Mouse (Mus musculus) erythroblast, embryonic 14.5 days (primary cell): ENCODE data around the gene Kcnh2.

Experiments
- GATA1 ChIP-seq: IDR thresholded peaks from 2 replicates; pipeline ENCODE4 v1.6.1; 2012; ENCODE audit warnings: low read length, inconsistent platforms, mixed read lengths
- TAL1 ChIP-seq: IDR thresholded peaks from 3 replicates; pipeline ENCODE4 v1.6.1; 2012; ENCODE audit warnings: low read length, inconsistent platforms, mixed read lengths

DNA sequence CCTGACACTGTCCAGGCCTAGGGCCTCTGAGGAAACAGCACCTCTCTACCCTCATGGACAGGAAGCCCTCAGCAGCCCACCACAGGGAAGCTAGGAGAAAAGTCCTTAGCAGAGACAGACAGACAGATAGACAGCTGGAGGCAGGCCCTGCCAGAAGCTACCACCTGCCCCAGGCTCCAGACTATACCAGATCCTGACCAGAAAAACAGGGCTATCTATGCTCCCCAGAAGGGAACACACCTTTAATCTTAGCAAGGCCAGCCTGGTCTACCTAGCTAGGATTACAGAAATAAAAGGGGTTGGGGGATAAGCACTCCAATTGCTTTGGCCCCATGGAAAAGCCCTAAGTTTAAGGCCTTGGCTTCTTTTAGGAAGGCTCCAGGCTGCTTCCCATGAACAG is 8.0 kb downstream of the Kcnh2 start:
- no peak for TF ChIP-seq TAL1
- TF ChIP-seq GATA1 = no peak
